Mouse (Mus musculus) heart, postnatal 0 days (tissue): Measurements from ENCODE around the gene Rere.

ENCODE experiments used
- CTCF ChIP-seq: IDR thresholded peaks from 2 replicates; pipeline ENCODE4 v1.5.1; 2016; ENCODE audit warnings: antibody characterized with exemption, control low read depth, low read depth
- EP300 ChIP-seq: IDR thresholded peaks from 2 replicates; pipeline ENCODE4 v1.6.1; 2016; ENCODE audit warnings: antibody characterized with exemption, low read depth

- no peak for TF ChIP-seq CTCF
- no peak for TF ChIP-seq EP300
Observed at GRCm38 (mm10) chr4:150364786-150365185, 83.3 kb downstream of the Rere start.
